Mouse (Mus musculus) heart, embryonic 12.5 days (tissue): Measurements from ENCODE around the gene Gdf7. TPM values are rescaled to one million over a fixed set of nuclear protein-coding genes. Genes with fewer than 3 reads are reported as not detected.

ENCODE experiments used
- ATAC-seq: fragments of 200-750 bp; cut with Nextera tagmentation; 2 replicates; pipeline ENCODE4 v1.8.0; 2017; ENCODE audit warnings: moderate TSS enrichment, moderate library complexity; ENCODE audit not compliant: insufficient number of reproducible peaks, low FRiP score
- H3K27ac ChIP-seq: fragments of 300-500 bp; sonication (generic); 2 replicates; pipeline ENCODE4 v1.5.1; 2016; ENCODE audit warnings: mild to moderate bottlenecking, moderate library complexity; ENCODE audit not compliant: poor library complexity, severe bottlenecking
- H3K27me3 ChIP-seq: fragments of 300-500 bp; sonication (generic); replicated peaks from 2 replicates; pipeline ENCODE4 v1.6.1; 2016; ENCODE audit warnings: mild to moderate bottlenecking, moderate library complexity
- H3K36me3 ChIP-seq: fragments of 300-500 bp; sonication (generic); 2 replicates; pipeline ENCODE4 v1.6.1; 2016; ENCODE audit warnings: mild to moderate bottlenecking, moderate library complexity
- H3K4me1 ChIP-seq: fragments of 300-500 bp; sonication (generic); replicated peaks from 2 replicates; pipeline ENCODE4 v1.6.1; 2016; ENCODE audit warnings: mild to moderate bottlenecking
- H3K4me2 ChIP-seq: fragments of 300-500 bp; sonication (generic); 2 replicates; pipeline ENCODE4 v1.6.1; 2016; ENCODE audit warnings: mild to moderate bottlenecking, moderate library complexity
- H3K4me3 ChIP-seq: fragments of 300-500 bp; sonication (generic); 2 replicates; pipeline ENCODE4 v1.5.1; 2016; ENCODE audit warnings: mild to moderate bottlenecking
- H3K9ac ChIP-seq: fragments of 300-500 bp; sonication (generic); 2 replicates; pipeline ENCODE4 v1.6.1; 2016; ENCODE audit warnings: mild to moderate bottlenecking, moderate library complexity
- H3K9me3 ChIP-seq: fragments of 300-500 bp; sonication (generic); replicated peaks from 2 replicates; pipeline ENCODE4 v1.6.1; 2016; ENCODE audit warnings: mild to moderate bottlenecking, moderate library complexity
- WGBS: fragments of 180-500 bp; shearing (Covaris S2); methylation state at CpG from one replicate; pipeline ENCODE4 v1.1.7; 2016; 5-methylcytosine and 5-hydroxymethylcytosine counted together
- polyA plus RNA-seq: library from polyadenylated mRNA; unstranded; fragments of >200 nt; fragmentation: Nextera tagmentation; extraction: Ambion mirVana; gene quantifications from 2 replicates; pipeline ENCODE4 v1.2.1, GENCODE M21; 2016

The Gdf7 gene
- polyA plus RNA-seq, 1 experiment from 2014 or later = 0.24 TPM

- WGBS = 57% methylated on average over 17 of the region's 17 CpGs
- no peak overlapping the region for H3K4me2 ChIP-seq
- no peak overlapping the region for H3K4me3 ChIP-seq
- no peak overlapping the region for H3K9ac ChIP-seq
- no peak overlapping the region for H3K27ac ChIP-seq
- no peak for ATAC-seq
- peaks cover 29% of the 10 kb centered on the region for H3K27me3 ChIP-seq
- H3K9me3 ChIP-seq = no peaks in the 10 kb centered on the region
- peaks cover 17% of the 10 kb centered on the region for H3K4me1 ChIP-seq
- no peaks in the 10 kb centered on the region for H3K36me3 ChIP-seq
Observed at GRCm38 (mm10) chr12:8310992-8311391, 9.2 kb upstream of the Gdf7 start.

- no peak overlapping the region for H3K9ac ChIP-seq
- peaks cover 65% of the 10 kb centered on the region for H3K27me3 ChIP-seq
- H3K4me2 ChIP-seq = no peak overlapping the region
- no peak overlapping the region for H3K4me3 ChIP-seq
- peaks cover 9% of the 10 kb centered on the region for H3K4me1 ChIP-seq
- no peak overlapping the region for H3K27ac ChIP-seq
- 68% methylated on average over 1 of the region's 1 CpGs for WGBS
- H3K36me3 ChIP-seq = no peaks in the 10 kb centered on the region
- no peak for ATAC-seq
- no peaks in the 10 kb centered on the region for H3K9me3 ChIP-seq
Observed at GRCm38 (mm10) chr12:8306910-8307309, 5.2 kb upstream of the Gdf7 start.

- H3K4me1 ChIP-seq = peaks cover 14% of the 10 kb centered on the region
- H3K9ac ChIP-seq = no peak overlapping the region
- peaks cover 65% of the 10 kb centered on the region for H3K27me3 ChIP-seq
- H3K4me3 ChIP-seq = no peak overlapping the region
- no peaks in the 10 kb centered on the region for H3K9me3 ChIP-seq
- ATAC-seq = no peak
- H3K4me2 ChIP-seq = peak overlapping the region; percentile 32; the same call in 1 of the 2 replicates
- no peaks in the 10 kb centered on the region for H3K36me3 ChIP-seq
- 10% methylated on average over 5 of the region's 5 CpGs for WGBS
- H3K27ac ChIP-seq = no peak overlapping the region
Observed at GRCm38 (mm10) chr12:8306432-8306831, 4.7 kb upstream of the Gdf7 start.

GRCm38 (mm10) chr12:8305258-8305657, 3.5 kb upstream of the Gdf7 start:
- Histone ChIP-seq H3K9me3 (no peaks in the 10 kb centered on the region), H3K9ac (no peak overlapping the region), H3K4me2 (no peak overlapping the region), H3K4me3 (no peak overlapping the region), H3K27me3 (peaks cover 64% of the 10 kb centered on the region), H3K27ac (no peak overlapping the region), H3K36me3 (no peaks in the 10 kb centered on the region), H3K4me1 (peaks cover 17% of the 10 kb centered on the region)
- no peak for ATAC-seq
- 37% methylated on average over 2 of the region's 2 CpGs for WGBS

GRCm38 (mm10) chr12:8301011-8301814, 541 bp downstream of the Gdf7 start:
- peak overlapping the region; percentile 93 for H3K4me2 ChIP-seq
- peak overlapping the region; percentile 60 for H3K4me3 ChIP-seq
- ATAC-seq = no peak
- H3K4me1 ChIP-seq = peaks cover 35% of the 10 kb centered on the region
- no peaks in the 10 kb centered on the region for H3K36me3 ChIP-seq
- WGBS = 5% methylated on average over 46 of the region's 46 CpGs
- no peaks in the 10 kb centered on the region for H3K9me3 ChIP-seq
- H3K27me3 ChIP-seq = peaks cover 95% of the 10 kb centered on the region
- H3K9ac ChIP-seq = peak overlapping the region; percentile 58
- H3K27ac ChIP-seq = no peak overlapping the region

GRCm38 (mm10) chr12:8300521-8300920, 1.2 kb downstream of the Gdf7 start:
- H3K27ac ChIP-seq = no peak overlapping the region
- H3K4me1 ChIP-seq = peaks cover 34% of the 10 kb centered on the region
- WGBS = 51% methylated on average over 5 of the region's 5 CpGs
- H3K9me3 ChIP-seq = no peaks in the 10 kb centered on the region
- H3K36me3 ChIP-seq = no peaks in the 10 kb centered on the region
- no peak overlapping the region for H3K4me3 ChIP-seq
- peaks cover 93% of the 10 kb centered on the region for H3K27me3 ChIP-seq
- no peak for ATAC-seq
- H3K9ac ChIP-seq = no peak overlapping the region
- 0 out of 2 replicates have a peak overlapping the region, but pooled peaks have one; percentile 80 for H3K4me2 ChIP-seq

- WGBS = 37% methylated on average over 10 of the region's 10 CpGs
- Histone ChIP-seq H3K27ac (no peak overlapping the region), H3K9ac (no peak overlapping the region), H3K4me3 (peak overlapping the region; percentile 52; the same call in 1 of the 2 replicates), H3K36me3 (no peaks in the 10 kb centered on the region), H3K27me3 (peaks cover 93% of the 10 kb centered on the region), H3K9me3 (no peaks in the 10 kb centered on the region), H3K4me1 (peaks cover 34% of the 10 kb centered on the region), H3K4me2 (peak overlapping the region; percentile 80)
- ATAC-seq = no peak
Observed at GRCm38 (mm10) chr12:8300111-8300480, 1.7 kb downstream of the Gdf7 start.

GRCm38 (mm10) chr12:8299143-8300110, 2.3 kb downstream of the Gdf7 start:
- Histone ChIP-seq H3K4me1 (peaks cover 34% of the 10 kb centered on the region), H3K36me3 (no peaks in the 10 kb centered on the region), H3K4me2 (peak overlapping the region; percentile 80), H3K9ac (no peak overlapping the region), H3K4me3 (peak overlapping the region; percentile 52), H3K9me3 (no peaks in the 10 kb centered on the region), H3K27ac (no peak overlapping the region), H3K27me3 (peaks cover 94% of the 10 kb centered on the region)
- WGBS = 9% methylated on average over 34 of the region's 34 CpGs
- no peak for ATAC-seq

- 2% methylated on average over 82 of the region's 85 CpGs for WGBS
- Histone ChIP-seq H3K9ac (peak overlapping the region; percentile 55), H3K4me3 (peak overlapping the region; percentile 52), H3K27ac (no peak overlapping the region), H3K27me3 (peaks cover 92% of the 10 kb centered on the region), H3K4me2 (peak overlapping the region; percentile 80), H3K9me3 (no peaks in the 10 kb centered on the region), H3K36me3 (no peaks in the 10 kb centered on the region), H3K4me1 (peaks cover 34% of the 10 kb centered on the region)
- ATAC-seq = no peak
Observed at GRCm38 (mm10) chr12:8298361-8299142, 3.2 kb downstream of the Gdf7 start.

GRCm38 (mm10) chr12:8297586-8298214, 4.1 kb downstream of the Gdf7 start:
- no peaks in the 10 kb centered on the region for H3K36me3 ChIP-seq
- peak overlapping the region; percentile 52 for H3K4me3 ChIP-seq
- H3K27me3 ChIP-seq = peaks cover 84% of the 10 kb centered on the region
- no peaks in the 10 kb centered on the region for H3K9me3 ChIP-seq
- H3K27ac ChIP-seq = no peak overlapping the region
- peaks cover 34% of the 10 kb centered on the region for H3K4me1 ChIP-seq
- 8% methylated on average over 34 of the region's 34 CpGs for WGBS
- ATAC-seq = no peak
- peak overlapping the region; percentile 80 for H3K4me2 ChIP-seq
- H3K9ac ChIP-seq = peak overlapping the region; percentile 55; the same call in 1 of the 2 replicates
